ENCODE assay signal across 28 mouse cellular contexts in the genomic region with DNA sequence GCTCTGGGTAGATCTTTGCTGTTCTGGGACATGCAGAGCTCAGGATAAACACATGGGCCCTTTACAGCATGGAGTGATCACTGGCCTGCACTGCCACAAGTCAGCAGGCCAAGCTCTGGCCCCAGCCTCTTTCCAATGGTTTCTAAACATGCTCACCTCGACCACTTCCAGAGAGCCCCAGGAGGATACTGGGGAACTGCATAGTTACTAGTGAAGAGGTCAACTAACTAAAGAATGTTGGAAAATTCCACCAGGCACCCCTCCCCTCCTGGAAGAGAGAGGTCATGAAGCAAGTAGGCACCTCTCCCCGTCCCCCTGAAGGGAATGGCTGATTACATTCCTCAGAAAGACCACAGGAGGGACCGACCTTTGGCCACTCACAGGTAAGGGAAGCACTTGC.
"Had no signal": no experiment of that assay in that cellular context is flagged by ENCODE, and none has a peak within 500 bp of the region (broad histone marks: within the 10 kb centered on the region; RNA-seq: fewer than 3 reads in every experiment).

No protein-coding gene starts in this region.

- H3K4me3 ChIP-seq: gastrocnemius, adult 2 months; heart, adult 2 months; heart, embryonic 13.5 days; heart, embryonic 15.5 days; hindbrain, embryonic 10.5 days; hindbrain, embryonic 12.5 days; hindbrain, embryonic 15.5 days; kidney, embryonic 15.5 days; limb, embryonic 12.5 days; liver, embryonic 13.5 days; liver, embryonic 15.5 days had no signal

- H3K9ac ChIP-seq: heart, embryonic 13.5 days; heart, embryonic 15.5 days; hindbrain, embryonic 12.5 days; hindbrain, embryonic 15.5 days; kidney, embryonic 15.5 days; limb, embryonic 12.5 days; liver, embryonic 13.5 days; liver, embryonic 15.5 days had no signal

- H3K9me3 ChIP-seq: heart, embryonic 13.5 days; heart, embryonic 15.5 days; hindbrain, embryonic 10.5 days; hindbrain, embryonic 12.5 days; hindbrain, embryonic 15.5 days; kidney, embryonic 15.5 days; limb, embryonic 12.5 days; liver, embryonic 13.5 days; liver, embryonic 15.5 days had no signal

- H3K4me2 ChIP-seq: heart, embryonic 13.5 days; heart, embryonic 15.5 days; hindbrain, embryonic 12.5 days; hindbrain, embryonic 15.5 days; kidney, embryonic 15.5 days; limb, embryonic 12.5 days; liver, embryonic 11.5 days; liver, embryonic 13.5 days; liver, embryonic 15.5 days had no signal

- H3K36me3 ChIP-seq: heart, embryonic 13.5 days; heart, embryonic 15.5 days; hindbrain, embryonic 10.5 days; hindbrain, embryonic 12.5 days; hindbrain, embryonic 15.5 days; kidney, embryonic 15.5 days; limb, embryonic 12.5 days; liver, embryonic 13.5 days; liver, embryonic 15.5 days had no signal

- H3K27me3 ChIP-seq: heart, embryonic 13.5 days; heart, embryonic 15.5 days; hindbrain, embryonic 12.5 days; hindbrain, embryonic 15.5 days; kidney, embryonic 15.5 days; limb, embryonic 12.5 days; liver, embryonic 13.5 days; liver, embryonic 15.5 days had no signal

- H3K4me1 ChIP-seq: heart, embryonic 13.5 days; heart, embryonic 15.5 days; hindbrain, embryonic 10.5 days; hindbrain, embryonic 12.5 days; hindbrain, embryonic 15.5 days; kidney, embryonic 15.5 days; limb, embryonic 12.5 days; liver, embryonic 13.5 days; liver, embryonic 15.5 days had no signal

- DNase-seq: gastrocnemius, adult 2 months; gastrocnemius, postnatal 10 days; gastrocnemius, postnatal 25 days; heart, adult 2 months; heart, postnatal 14 days; heart, postnatal 4 days; kidney, adult 11 months; kidney, adult 2 months; kidney, adult 9 months; kidney, postnatal 14 days; kidney, postnatal 36 days; layer of hippocampus, adult 9-11 months; layer of hippocampus, postnatal 36 days; left cerebral cortex, postnatal 4 days; liver; liver, embryonic 13.5 days had no signal

- ATAC-seq: hindbrain, postnatal 0 days; intestine, embryonic 16.5 days had no signal

- H3K27ac ChIP-seq: gastrocnemius, adult 2 months; heart, adult 2 months; heart, embryonic 13.5 days; heart, embryonic 15.5 days; hindbrain, embryonic 10.5 days; hindbrain, embryonic 12.5 days; hindbrain, embryonic 15.5 days; hindbrain, postnatal 0 days; kidney, embryonic 15.5 days; kidney, postnatal 0 days; limb, embryonic 12.5 days; liver, embryonic 13.5 days; liver, embryonic 15.5 days had no signal
